Mouse (Mus musculus): ENCODE measurements at regions not wholly inside any gene's neighbourhood (a gene's known extent, or its start where the extent isn't known, plus 50 kb on each side); places are given as distances from the start of the nearest gene placed in this dataset.

DNA sequence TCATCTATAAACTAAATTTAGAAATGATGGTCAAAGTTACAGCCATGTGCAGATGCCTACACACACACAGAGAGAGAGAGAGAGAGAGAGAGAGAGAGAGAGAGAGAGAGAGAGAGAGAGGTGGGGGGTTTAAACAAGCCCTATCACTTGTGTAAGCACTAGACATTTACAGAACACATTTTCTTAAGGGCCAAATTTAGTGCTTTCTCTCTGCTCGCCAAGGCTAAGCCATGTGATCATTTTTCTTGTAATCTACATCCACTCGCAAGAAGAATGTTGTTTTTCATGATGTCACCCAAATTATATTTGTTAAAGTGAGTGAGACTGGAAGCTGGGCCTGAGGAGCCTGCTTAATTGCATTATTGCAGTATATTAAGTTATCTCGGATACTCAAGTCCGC is 92.8 kb upstream of the Fgf16 start:
- TF ChIP-seq CTCF (IDR thresholded peaks at IDR 0.05; ENCODE audit: borderline replicate concordance, insufficient read depth, low read depth, low read length) (no peak), POLR2A (IDR thresholded peaks at IDR 0.05; ENCODE audit: borderline replicate concordance, insufficient read depth, low read length) (no peak)

Measured in cerebellum, adult 2 months (tissue).